Mouse (Mus musculus): ENCODE measurements around the gene Olfr1269.

The Olfr1269 gene

GRCm38 (mm10) chr2:90121312-90121711, at the start of gene Olfr1269:
Gene Olfr1269 (minus strand): TSS chr2:90121412.
- DNase-seq (ENCODE audit: low spot score in 2 of 2), result no peak

- no peak for DNase-seq (ENCODE audit: low spot score in 2 of 2)
Measured at GRCm38 (mm10) chr2:90153916-90154315, 32.7 kb upstream of the Olfr1269 start.

- no peak for DNase-seq (ENCODE audit: low spot score in 2 of 2)
Measured at GRCm38 (mm10) chr2:90152991-90153390, 31.8 kb upstream of the Olfr1269 start, which contains the start of gene Olfr1270. Gene Olfr1270 (minus strand): TSS chr2:90153091.

- no peak for DNase-seq (ENCODE audit: low spot score in 2 of 2)
Measured at GRCm38 (mm10) chr2:90142196-90142595, 21.0 kb upstream of the Olfr1269 start, which contains the start of gene Olfr32. Gene Olfr32 (minus strand): TSS chr2:90142296.

- no peak for DNase-seq (ENCODE audit: low spot score in 2 of 2)
Measured at GRCm38 (mm10) chr2:90070065-90070464, 51.1 kb downstream of the Olfr1269 start.
